Mouse (Mus musculus): ENCODE results near the gene Kmt2c. TPM values are rescaled to one million over a fixed set of nuclear protein-coding genes. Genes with fewer than 3 reads are reported as not detected.

Gene Kmt2c
- total and polyA plus RNA-seq, 3 experiments, result 23.8 to 34.0 (median 26.2) TPM

DNA sequence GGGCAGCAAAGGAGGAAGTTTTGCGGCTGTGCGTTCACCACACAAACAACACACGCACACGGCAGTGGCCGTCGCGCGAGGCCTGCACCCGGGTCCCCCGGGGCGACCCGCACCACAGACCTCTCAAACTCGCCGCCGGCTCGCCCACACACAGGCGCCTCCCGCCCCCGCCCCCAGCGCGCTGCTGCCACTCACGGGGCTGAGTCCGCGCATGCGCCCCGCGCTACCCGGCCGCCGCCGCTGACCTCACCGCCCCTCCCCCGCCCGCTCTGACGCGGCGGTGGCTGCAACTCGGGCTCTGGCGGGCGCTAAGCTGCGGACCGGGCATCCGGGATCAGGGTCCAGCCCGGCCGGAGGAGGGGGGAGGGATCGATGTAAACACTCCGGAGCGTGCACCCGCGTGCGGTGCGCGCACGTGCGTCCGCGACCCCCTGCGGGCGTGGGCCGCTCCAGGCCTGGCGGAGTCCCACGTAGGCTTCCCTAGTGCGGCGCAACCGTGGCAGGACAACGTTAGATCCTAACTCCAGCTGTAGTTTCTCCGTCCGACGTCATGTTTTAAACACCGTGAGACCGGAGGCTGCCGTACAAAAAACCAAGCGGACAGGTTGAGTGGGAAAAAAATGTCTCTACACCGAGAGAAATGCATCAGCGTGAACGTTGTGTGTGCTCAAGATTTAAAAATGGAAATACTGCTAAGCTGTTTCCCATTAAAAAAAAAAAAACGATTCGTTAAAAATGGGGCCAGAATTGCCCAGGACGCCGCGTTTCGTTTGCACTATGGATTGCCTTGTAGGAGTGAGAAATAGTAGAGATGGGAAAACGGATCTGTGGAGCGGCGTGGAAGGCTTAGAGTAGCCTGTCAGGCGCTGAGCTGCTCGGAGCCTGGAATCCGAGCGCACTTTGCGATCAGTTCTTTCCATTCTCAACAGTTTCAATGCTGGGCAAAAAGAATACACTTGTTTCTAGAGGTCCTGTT is 1.1 kb upstream of the Kmt2c start:
- H3K9me3 ChIP-seq (replicated peaks; ENCODE audit: insufficient read depth, low read length), result no peaks in the 10 kb centered on the region
- peaks cover 0 to 22% of the 10 kb centered on the region in 2 experiments; a peak in 2 of 4 replicates for H3K36me3 ChIP-seq (ENCODE audit: control insufficient read depth in 1 of 2, insufficient read depth in 2 of 2, low read length in 2 of 2)
- DNase-seq (ENCODE audit: low read depth, low spot score), result peak; percentile 98
- H3K79me2 ChIP-seq (ENCODE audit: control insufficient read depth, insufficient read depth, low read length, poor library complexity), result peaks cover 43% of the 10 kb centered on the region
- H3K4me3 ChIP-seq (ENCODE audit: control insufficient read depth in 1 of 2, insufficient read depth in 1 of 2, low read depth in 2 of 2, low read length in 2 of 2), result peak overlapping the region; percentile 88 to 95
- no peaks in the 10 kb centered on the region; a peak in 1 of 4 replicates for H3K27me3 ChIP-seq (ENCODE audit: control insufficient read depth in 1 of 2, insufficient read depth in 2 of 2, low read length in 2 of 2)
- H3K27ac ChIP-seq (ENCODE audit: control insufficient read depth, low read depth, low read length), result peak overlapping the region; percentile 98
- H3K4me1 ChIP-seq (ENCODE audit: control insufficient read depth in 1 of 2, insufficient read depth in 2 of 2, low read length in 2 of 2), result peaks cover 8% of the 10 kb centered on the region in 2 experiments
- H3K9ac ChIP-seq (ENCODE audit: control insufficient read depth, low read depth, low read length, poor library complexity, severe bottlenecking), result peak overlapping the region; percentile 98
- TF ChIP-seq KAT2A (conservative IDR thresholded peaks at IDR 0.05; ENCODE audit: low read depth, low read length), result no peak; the same call in 1 of the 2 replicates
- no peak for TF ChIP-seq ZC3H11A (IDR thresholded peaks at IDR 0.05; ENCODE audit: low read depth, low read length)
- peak; percentile 82 for TF ChIP-seq HCFC1 (IDR thresholded peaks at IDR 0.05; ENCODE audit: low read depth, low read length)
- TF ChIP-seq GATA1 (IDR thresholded peaks at IDR 0.05; ENCODE audit: low read depth, low read length), result no peak
- peak; percentile 60; the same call in 1 of the 2 replicates for TF ChIP-seq ELF1 (IDR thresholded peaks at IDR 0.05; ENCODE audit: low read depth, low read length)
- TF ChIP-seq UBTF (IDR thresholded peaks at IDR 0.05; ENCODE audit: borderline replicate concordance, insufficient read depth, low read depth, low read length), result 0 out of 2 replicates have a peak, but pooled peaks have one; percentile 52
- peak; percentile 100 for TF ChIP-seq SIN3A (IDR thresholded peaks at IDR 0.05; ENCODE audit: low read length)
- peak; percentile 99 for TF ChIP-seq MXI1 (IDR thresholded peaks at IDR 0.05; ENCODE audit: low read depth, low read length)
- TF ChIP-seq TAL1 (IDR thresholded peaks at IDR 0.05; ENCODE audit: low read length), result no peak
- no peak for TF ChIP-seq E2F4 (IDR thresholded peaks at IDR 0.05; ENCODE audit: borderline replicate concordance, low read depth, low read length)
- TF ChIP-seq POLR2AphosphoS5 (IDR thresholded peaks at IDR 0.05; ENCODE audit: borderline replicate concordance, low read depth, low read length), result no peak
- no peak for TF ChIP-seq ZKSCAN1 (IDR thresholded peaks at IDR 0.05; ENCODE audit: low read depth, low read length)
- TF ChIP-seq MAFK (IDR thresholded peaks at IDR 0.05; ENCODE audit: borderline replicate concordance, low read depth, low read length), result no peak; the same call in 1 of the 2 replicates
- peak; percentile 70 to 97 for TF ChIP-seq POLR2A (IDR thresholded peaks at IDR 0.05; ENCODE audit: control insufficient read depth in 1 of 2, insufficient read depth in 1 of 2, low read depth in 1 of 2, low read length in 2 of 2, poor library complexity in 1 of 2)
- TF ChIP-seq ZMIZ1 (IDR thresholded peaks at IDR 0.05; ENCODE audit: low read depth, low read length), result peak; percentile 57; the same call in 1 of the 2 replicates
- TF ChIP-seq BHLHE40 (IDR thresholded peaks at IDR 0.05; ENCODE audit: borderline replicate concordance, low read depth, low read length), result peak; percentile 98
- TF ChIP-seq NELFE (IDR thresholded peaks at IDR 0.05; ENCODE audit: low read depth, low read length), result peak; percentile 81
- TF ChIP-seq CTCF (IDR thresholded peaks at IDR 0.05 in 2 of 3, conservative IDR thresholded peaks at IDR 0.05 in 1 of 3; ENCODE audit: control insufficient read depth in 1 of 3, insufficient read depth in 1 of 3, low read depth in 2 of 3, low read length in 3 of 3, poor library complexity in 1 of 3, severe bottlenecking in 1 of 3), result peak in 1 of 3 experiments; percentile 24; a peak in 2 of 6 replicates
- TF ChIP-seq MAX (IDR thresholded peaks at IDR 0.05; ENCODE audit: low read length), result peak; percentile 98
- TF ChIP-seq MYC (IDR thresholded peaks at IDR 0.05; ENCODE audit: low read depth, low read length), result peak; percentile 91
- TF ChIP-seq USF1 (IDR thresholded peaks at IDR 0.05; ENCODE audit: low read depth, low read length), result peak; percentile 60
- TF ChIP-seq CHD2 (IDR thresholded peaks at IDR 0.05; ENCODE audit: low read length), result peak; percentile 67
- peak in 1 of 2 experiments; percentile 59 for TF ChIP-seq EP300 (IDR thresholded peaks at IDR 0.05; ENCODE audit: low read depth in 1 of 2, low read length in 2 of 2)
- TF ChIP-seq NRF1 (IDR thresholded peaks at IDR 0.05; ENCODE audit: insufficient read depth, low read depth, low read length, poor library complexity, severe bottlenecking), result peak; percentile 91
- peak; percentile 7; the same call in 1 of the 2 replicates for TF ChIP-seq MYB (IDR thresholded peaks at IDR 0.05; ENCODE audit: low read depth, low read length)
- no peak for TF ChIP-seq GABPA (IDR thresholded peaks at IDR 0.05; ENCODE audit: low read depth, low read length)
- TF ChIP-seq POLR2AphosphoS2 (IDR thresholded peaks at IDR 0.05; ENCODE audit: low read length), result peak; percentile 85
- no peak; the same call in 1 of the 2 replicates for TF ChIP-seq RCOR1 (IDR thresholded peaks at IDR 0.05; ENCODE audit: low read depth, low read length)
- TF ChIP-seq TCF12 (IDR thresholded peaks at IDR 0.05; ENCODE audit: low read depth, low read length), result peak; percentile 75
- TF ChIP-seq SMC3 (IDR thresholded peaks at IDR 0.05; ENCODE audit: low read depth, low read length), result 0 out of 2 replicates have a peak, but pooled peaks have one; percentile 12
- no peak for TF ChIP-seq JUND (IDR thresholded peaks at IDR 0.05; ENCODE audit: low read depth, low read length)
- TF ChIP-seq MEF2A (IDR thresholded peaks at IDR 0.05; ENCODE audit: extremely low read depth, insufficient replicate concordance, low read depth, low read length, poor library complexity, severe bottlenecking), result peak; percentile 63; the same call in 1 of the 2 replicates
- peak; percentile 68 for TF ChIP-seq ZNF384 (IDR thresholded peaks at IDR 0.05; ENCODE audit: low read depth, low read length)
- TF ChIP-seq MAZ (IDR thresholded peaks at IDR 0.05; ENCODE audit: low read depth, low read length), result peak; percentile 99
